Mouse (Mus musculus): ENCODE data around the gene Slc2a3.

DNA sequence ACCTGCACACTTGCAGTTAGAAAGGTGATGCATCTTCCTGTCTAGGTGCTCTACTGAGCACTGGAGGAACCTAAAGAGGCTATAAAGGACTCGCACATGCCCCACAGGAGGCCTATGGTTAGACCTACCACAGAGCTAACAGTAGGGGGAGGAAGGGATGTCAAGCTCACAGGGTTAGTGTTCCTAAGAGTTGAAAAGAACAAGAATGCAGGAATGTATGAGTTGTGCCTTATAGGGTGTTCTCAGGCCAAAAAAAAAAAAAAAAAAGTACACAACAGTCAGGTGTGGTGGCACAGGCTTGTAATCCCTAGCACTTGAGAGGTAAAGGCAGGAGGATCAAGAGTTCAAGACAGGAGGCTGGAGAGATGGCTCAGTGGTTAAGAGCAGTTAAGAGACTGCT lies 21.5 kb downstream of the Slc2a3 start:
- TF ChIP-seq GATA1 (IDR thresholded peaks at IDR 0.05; ENCODE audit: borderline replicate concordance, low read length): no peak
- TF ChIP-seq FLI1 (IDR thresholded peaks at IDR 0.05; ENCODE audit: low read length): no peak

Measured in megakaryocyte, embryonic 14.5 days (primary cell).